Mouse (Mus musculus): ENCODE data around the gene Btg4.

DNA sequence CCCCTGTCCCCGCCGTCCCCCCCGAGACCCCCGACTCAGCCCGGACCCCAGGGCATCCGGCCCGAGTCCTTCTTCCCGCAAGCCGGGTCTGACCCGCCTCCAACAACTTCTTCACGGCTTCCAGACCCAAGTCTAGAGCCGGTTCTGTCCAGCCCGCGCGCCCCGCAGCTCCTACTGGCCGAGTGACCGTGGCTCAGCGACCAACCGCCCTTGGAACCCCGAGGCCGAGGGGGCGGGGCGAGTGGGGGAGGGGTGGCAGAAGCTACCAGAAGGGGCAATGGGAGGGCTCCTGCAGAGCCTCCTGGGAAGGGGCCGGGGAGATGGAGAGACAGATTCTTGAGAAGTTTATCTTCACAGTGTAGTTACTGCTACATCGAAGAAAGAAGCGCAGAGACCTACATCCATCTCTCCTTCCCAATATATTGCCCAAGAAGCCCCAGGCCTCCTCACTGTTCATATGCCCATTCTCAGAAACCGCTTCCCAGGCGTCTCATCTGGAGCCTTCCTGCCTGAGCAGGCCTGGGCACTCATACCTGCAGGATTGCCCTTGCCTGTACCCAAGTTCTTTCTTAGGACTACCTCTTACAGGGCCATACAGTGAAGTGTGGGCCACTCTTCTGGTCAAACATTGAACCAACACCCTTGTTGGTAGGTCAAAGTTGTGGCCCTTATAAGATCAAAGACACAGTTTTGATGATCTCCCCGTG lies 43.3 kb downstream of the Btg4 start:
- TF ChIP-seq CTCF (IDR thresholded peaks at IDR 0.05; ENCODE audit: low read depth, low read length) (no peak), POLR2A (IDR thresholded peaks at IDR 0.05; ENCODE audit: extremely low read depth, insufficient read depth, low read length) (no peak)

Measured in liver, adult 2 months (tissue).